Mouse (Mus musculus) retina, adult 2 months (tissue): Measurements from ENCODE around the gene Gm20834.
"Not testable (repeated sequence)": the region's sequence is repeated elsewhere in the genome, so short reads cannot be mapped to it uniquely, and the experiment has no call there.

Experiments
- DNase-seq: peaks from one replicate; pipeline ENCODE4 v3.0.0-alpha.2; 2012; ENCODE audit warnings: low read depth, low spot score

Gene Gm20834

DNA sequence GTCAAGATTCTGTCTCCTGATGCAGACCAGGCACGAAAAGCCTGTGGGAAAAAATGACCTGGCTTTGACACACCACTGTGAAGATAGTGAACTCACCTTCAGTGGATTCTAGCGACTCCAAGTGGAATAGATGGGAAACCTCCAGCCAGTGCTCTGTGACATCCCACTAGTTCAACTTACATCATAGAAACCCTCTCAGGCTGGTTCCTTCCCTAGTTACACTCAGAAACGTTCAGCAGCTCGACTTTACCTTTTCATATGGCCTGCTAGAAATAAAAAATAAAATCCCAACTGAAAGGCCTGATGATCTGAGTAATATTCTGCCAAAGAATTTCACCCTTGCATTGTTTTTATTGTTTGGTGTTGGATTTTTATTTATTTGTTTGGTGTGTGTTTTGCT, at the start of gene Gm20834:
Gm20834 (minus strand) TSS at position 101 of the 400 bp plus-strand sequence.
- DNase-seq: not testable (repeated sequence)
